Mouse (Mus musculus): Measurements from ENCODE around the gene Vps37c. TPM values are rescaled to one million over a fixed set of nuclear protein-coding genes. Genes with fewer than 3 reads are reported as not detected.

The Vps37c gene
- polyA plus RNA-seq, 1 experiment from 2014 or later = 26.2 TPM

- H3K27ac ChIP-seq (replicated peaks; ENCODE audit: low read depth, low read length) = no peak overlapping the region
- ATAC-seq (replicated peaks; ENCODE audit: insufficient number of reproducible peaks, low FRiP score, low TSS enrichment, low read depth) (no peak), DNase-seq (ENCODE audit: low spot score) (no peak)
- no peak overlapping the region for H3K9ac ChIP-seq (replicated peaks; ENCODE audit: low read length)
- no peaks in the 10 kb centered on the region for H3K36me3 ChIP-seq (replicated peaks; ENCODE audit: control insufficient read depth, insufficient read depth, low read depth, low read length)
- H3K9me3 ChIP-seq (replicated peaks; ENCODE audit: control insufficient read depth, low read length) = no peaks in the 10 kb centered on the region
- no peak overlapping the region for H3K4me3 ChIP-seq (ENCODE audit: low read depth, low read length)
- no peak overlapping the region for H3K4me2 ChIP-seq (ENCODE audit: low read depth, low read length)
- H3K4me1 ChIP-seq (ENCODE audit: control insufficient read depth, insufficient read depth, low read length) = no peaks in the 10 kb centered on the region
- no peaks in the 10 kb centered on the region for H3K27me3 ChIP-seq (ENCODE audit: control insufficient read depth, insufficient read depth, low read length)
- 71% methylated on average over 5 of the region's 5 CpGs for WGBS
Observed at GRCm38 (mm10) chr19:10730469-10730868, 41.9 kb downstream of the Vps37c start.

GRCm38 (mm10) chr19:10731975-10732374 lies 43.4 kb downstream of the Vps37c start:
- no peaks in the 10 kb centered on the region for H3K4me1 ChIP-seq (ENCODE audit: control insufficient read depth, insufficient read depth, low read length)
- ATAC-seq (replicated peaks; ENCODE audit: insufficient number of reproducible peaks, low FRiP score, low TSS enrichment, low read depth) = no peak
- 94% methylated on average over 7 of the region's 7 CpGs for WGBS

GRCm38 (mm10) chr19:10732741-10733140 lies 44.2 kb downstream of the Vps37c start:
- WGBS = 97% methylated on average over 7 of the region's 7 CpGs

More at GRCm38 (mm10) chr19:10731975-10732374, 43.4 kb downstream of the Vps37c start:
- no peak overlapping the region for H3K4me2 ChIP-seq (ENCODE audit: low read depth, low read length)
- H3K9ac ChIP-seq (replicated peaks; ENCODE audit: low read length) = no peak overlapping the region
- no peaks in the 10 kb centered on the region for H3K36me3 ChIP-seq (replicated peaks; ENCODE audit: control insufficient read depth, insufficient read depth, low read depth, low read length)
- DNase-seq (ENCODE audit: low spot score) = no peak
- no peaks in the 10 kb centered on the region for H3K27me3 ChIP-seq (ENCODE audit: control insufficient read depth, insufficient read depth, low read length)
- no peaks in the 10 kb centered on the region for H3K9me3 ChIP-seq (replicated peaks; ENCODE audit: control insufficient read depth, low read length)
- H3K4me3 ChIP-seq (ENCODE audit: low read depth, low read length) = no peak overlapping the region
- no peak overlapping the region for H3K27ac ChIP-seq (replicated peaks; ENCODE audit: low read depth, low read length)

GRCm38 (mm10) chr19:10733501-10734127 lies 45.1 kb downstream of the Vps37c start:
- 81% methylated on average over 10 of the region's 10 CpGs for WGBS
- Histone ChIP-seq H3K27me3 (ENCODE audit: control insufficient read depth, insufficient read depth, low read length) (no peaks in the 10 kb centered on the region), H3K27ac (replicated peaks; ENCODE audit: low read depth, low read length) (no peak overlapping the region), H3K4me1 (ENCODE audit: control insufficient read depth, insufficient read depth, low read length) (no peaks in the 10 kb centered on the region), H3K4me3 (ENCODE audit: low read depth, low read length) (no peak overlapping the region), H3K9ac (replicated peaks; ENCODE audit: low read length) (no peak overlapping the region), H3K4me2 (ENCODE audit: low read depth, low read length) (no peak overlapping the region), H3K9me3 (replicated peaks; ENCODE audit: control insufficient read depth, low read length) (no peaks in the 10 kb centered on the region), H3K36me3 (replicated peaks; ENCODE audit: control insufficient read depth, insufficient read depth, low read depth, low read length) (no peaks in the 10 kb centered on the region)
- no peak for ATAC-seq (replicated peaks; ENCODE audit: insufficient number of reproducible peaks, low FRiP score, low TSS enrichment, low read depth)
- DNase-seq (ENCODE audit: low spot score) = no peak

More at GRCm38 (mm10) chr19:10732741-10733140, 44.2 kb downstream of the Vps37c start:
- ATAC-seq (replicated peaks; ENCODE audit: insufficient number of reproducible peaks, low FRiP score, low TSS enrichment, low read depth) (no peak), DNase-seq (ENCODE audit: low spot score) (no peak)
- no peaks in the 10 kb centered on the region for H3K27me3 ChIP-seq (ENCODE audit: control insufficient read depth, insufficient read depth, low read length)
- H3K9me3 ChIP-seq (replicated peaks; ENCODE audit: control insufficient read depth, low read length) = no peaks in the 10 kb centered on the region
- no peak overlapping the region for H3K4me2 ChIP-seq (ENCODE audit: low read depth, low read length)
- H3K36me3 ChIP-seq (replicated peaks; ENCODE audit: control insufficient read depth, insufficient read depth, low read depth, low read length) = no peaks in the 10 kb centered on the region
- H3K27ac ChIP-seq (replicated peaks; ENCODE audit: low read depth, low read length) = no peak overlapping the region
- no peak overlapping the region for H3K9ac ChIP-seq (replicated peaks; ENCODE audit: low read length)
- H3K4me3 ChIP-seq (ENCODE audit: low read depth, low read length) = no peak overlapping the region
- H3K4me1 ChIP-seq (ENCODE audit: control insufficient read depth, insufficient read depth, low read length) = no peaks in the 10 kb centered on the region

GRCm38 (mm10) chr19:10734554-10734953 lies 46.0 kb downstream of the Vps37c start:
- no peaks in the 10 kb centered on the region for H3K9me3 ChIP-seq (replicated peaks; ENCODE audit: control insufficient read depth, low read length)
- H3K4me1 ChIP-seq (ENCODE audit: control insufficient read depth, insufficient read depth, low read length) = no peaks in the 10 kb centered on the region
- no peak for DNase-seq (ENCODE audit: low spot score)
- no peak overlapping the region for H3K4me2 ChIP-seq (ENCODE audit: low read depth, low read length)
- H3K27me3 ChIP-seq (ENCODE audit: control insufficient read depth, insufficient read depth, low read length) = no peaks in the 10 kb centered on the region
- no peak overlapping the region for H3K9ac ChIP-seq (replicated peaks; ENCODE audit: low read length)
- H3K4me3 ChIP-seq (ENCODE audit: low read depth, low read length) = no peak overlapping the region
- no peak overlapping the region for H3K27ac ChIP-seq (replicated peaks; ENCODE audit: low read depth, low read length)
- H3K36me3 ChIP-seq (replicated peaks; ENCODE audit: control insufficient read depth, insufficient read depth, low read depth, low read length) = no peaks in the 10 kb centered on the region
- ATAC-seq (replicated peaks; ENCODE audit: insufficient number of reproducible peaks, low FRiP score, low TSS enrichment, low read depth) = no peak
- 84% methylated on average over 7 of the region's 7 CpGs for WGBS

- no peak overlapping the region for H3K9ac ChIP-seq (replicated peaks; ENCODE audit: low read length)
- no peaks in the 10 kb centered on the region for H3K36me3 ChIP-seq (replicated peaks; ENCODE audit: control insufficient read depth, insufficient read depth, low read depth, low read length)
- no peak overlapping the region for H3K4me2 ChIP-seq (ENCODE audit: low read depth, low read length)
- 87% methylated on average over 3 of the region's 3 CpGs for WGBS
- no peaks in the 10 kb centered on the region for H3K27me3 ChIP-seq (ENCODE audit: control insufficient read depth, insufficient read depth, low read length)
- ATAC-seq (replicated peaks; ENCODE audit: insufficient number of reproducible peaks, low FRiP score, low TSS enrichment, low read depth) = no peak
- H3K9me3 ChIP-seq (replicated peaks; ENCODE audit: control insufficient read depth, low read length) = no peaks in the 10 kb centered on the region
- no peaks in the 10 kb centered on the region for H3K4me1 ChIP-seq (ENCODE audit: control insufficient read depth, insufficient read depth, low read length)
- H3K4me3 ChIP-seq (ENCODE audit: low read depth, low read length) = no peak overlapping the region
- no peak overlapping the region for H3K27ac ChIP-seq (replicated peaks; ENCODE audit: low read depth, low read length)
- DNase-seq (ENCODE audit: low spot score) = no peak
Observed at GRCm38 (mm10) chr19:10735061-10735460, 46.5 kb downstream of the Vps37c start.

- H3K9me3 ChIP-seq (replicated peaks; ENCODE audit: control insufficient read depth, low read length) = no peaks in the 10 kb centered on the region
- no peak overlapping the region for H3K4me3 ChIP-seq (ENCODE audit: low read depth, low read length)
- H3K9ac ChIP-seq (replicated peaks; ENCODE audit: low read length) = no peak overlapping the region
- ATAC-seq (replicated peaks; ENCODE audit: insufficient number of reproducible peaks, low FRiP score, low TSS enrichment, low read depth) (no peak), DNase-seq (ENCODE audit: low spot score) (no peak)
- no peaks in the 10 kb centered on the region for H3K36me3 ChIP-seq (replicated peaks; ENCODE audit: control insufficient read depth, insufficient read depth, low read depth, low read length)
- H3K4me1 ChIP-seq (ENCODE audit: control insufficient read depth, insufficient read depth, low read length) = no peaks in the 10 kb centered on the region; the same call in 1 of the 2 replicates
- WGBS = 95% methylated on average over 7 of the region's 7 CpGs
- no peaks in the 10 kb centered on the region for H3K27me3 ChIP-seq (ENCODE audit: control insufficient read depth, insufficient read depth, low read length)
- H3K4me2 ChIP-seq (ENCODE audit: low read depth, low read length) = no peak overlapping the region
- no peak overlapping the region for H3K27ac ChIP-seq (replicated peaks; ENCODE audit: low read depth, low read length)
Observed at GRCm38 (mm10) chr19:10735861-10736260, 47.3 kb downstream of the Vps37c start.

- no peak overlapping the region for H3K27ac ChIP-seq (replicated peaks; ENCODE audit: low read depth, low read length)
- ATAC-seq (replicated peaks; ENCODE audit: insufficient number of reproducible peaks, low FRiP score, low TSS enrichment, low read depth) (no peak), DNase-seq (ENCODE audit: low spot score) (no peak)
- no peak overlapping the region for H3K4me2 ChIP-seq (ENCODE audit: low read depth, low read length)
- no peaks in the 10 kb centered on the region for H3K27me3 ChIP-seq (ENCODE audit: control insufficient read depth, insufficient read depth, low read length)
- H3K9ac ChIP-seq (replicated peaks; ENCODE audit: low read length) = no peak overlapping the region
- no peak overlapping the region for H3K4me3 ChIP-seq (ENCODE audit: low read depth, low read length)
- H3K36me3 ChIP-seq (replicated peaks; ENCODE audit: control insufficient read depth, insufficient read depth, low read depth, low read length) = no peaks in the 10 kb centered on the region
- H3K4me1 ChIP-seq (ENCODE audit: control insufficient read depth, insufficient read depth, low read length) = no peaks in the 10 kb centered on the region; the same call in 1 of the 2 replicates
- 87% methylated on average over 6 of the region's 6 CpGs for WGBS
- H3K9me3 ChIP-seq (replicated peaks; ENCODE audit: control insufficient read depth, low read length) = no peaks in the 10 kb centered on the region
Observed at GRCm38 (mm10) chr19:10738038-10738437, 49.5 kb downstream of the Vps37c start.
